Comparison of ENCODE assay signal across 8 mouse cellular contexts in the genomic region with DNA sequence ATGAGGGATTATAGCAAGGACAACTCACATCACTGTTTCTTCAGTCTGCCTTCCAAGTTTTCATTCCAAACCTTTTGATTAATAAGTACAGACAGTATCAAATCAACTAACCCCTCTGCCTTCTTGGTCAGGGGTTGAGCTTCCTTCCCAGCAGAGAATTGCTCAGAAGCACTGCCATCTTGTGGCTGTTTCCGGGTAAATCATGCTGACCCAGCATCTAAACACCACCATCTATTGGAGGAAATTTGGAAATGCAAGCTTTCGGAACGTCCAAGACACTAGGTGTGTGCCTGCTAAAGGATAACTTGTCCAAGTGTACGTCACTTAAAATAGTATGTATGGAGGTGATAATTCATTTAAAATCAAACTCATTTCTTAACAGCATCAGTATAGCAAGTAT.
A peak's percentile ranks its signal among the peaks of the same experiment; 100 is the strongest.
DNase-seq lines count a peak whose midpoint lies in the region; ATAC-seq lines count a peak whose summit lies in the region.

No protein-coding gene starts in this region.

- no peaks in the 10 kb centered on the region for H3K27me3 ChIP-seq in heart, embryonic 11.5 days (ENCODE audit: control insufficient read depth, insufficient read depth, low read length)
- H3K27me3 ChIP-seq in hindbrain, embryonic 16.5 days (replicated peaks; ENCODE audit: control insufficient read depth, insufficient read depth, low read length): no peaks in the 10 kb centered on the region
- no peaks in the 10 kb centered on the region for H3K27me3 ChIP-seq in midbrain, embryonic 13.5 days
- H3K27me3 ChIP-seq in splenic B cell, adult 2 months (ENCODE audit: control insufficient read depth, insufficient read depth, low read length, poor library complexity, severe bottlenecking): no peaks in the 10 kb centered on the region

- WGBS in heart, embryonic 11.5 days (ENCODE audit: insufficient replicate concordance): 25% methylated on average over 4 of the region's 4 CpGs
- 18% methylated on average over 4 of the region's 4 CpGs for WGBS in hindbrain, embryonic 16.5 days
- 23% methylated on average over 4 of the region's 4 CpGs for WGBS in midbrain, embryonic 13.5 days

- no peak overlapping the region for H3K27ac ChIP-seq in heart, embryonic 11.5 days (ENCODE audit: low read depth, low read length)
- H3K27ac ChIP-seq in hindbrain, embryonic 16.5 days (ENCODE audit: low read depth, low read length): no peak overlapping the region
- H3K27ac ChIP-seq in midbrain, embryonic 13.5 days: no peak overlapping the region

- peak; percentile 57 to 73 for DNase-seq in heart, postnatal 10 days
- peak; percentile 84 for DNase-seq in brain, adult 2 months (ENCODE audit: low read depth, low spot score)
- DNase-seq in fibroblast of lung, adult 2 months (ENCODE audit: low read depth): peak; percentile 29
- peak; percentile 41 for DNase-seq in left cerebral cortex, adult 11 months (ENCODE audit: low spot score)
- DNase-seq in splenic B cell, adult 2 months (ENCODE audit: low read depth, low spot score): peak; percentile 35

- H3K9ac ChIP-seq in heart, embryonic 11.5 days (ENCODE audit: low read depth, low read length): no peak overlapping the region
- no peak overlapping the region for H3K9ac ChIP-seq in hindbrain, embryonic 16.5 days (ENCODE audit: low read depth, low read length)
- no peak overlapping the region for H3K9ac ChIP-seq in midbrain, embryonic 13.5 days (replicated peaks)

- no peaks in the 10 kb centered on the region for H3K9me3 ChIP-seq in heart, embryonic 11.5 days (replicated peaks; ENCODE audit: control insufficient read depth, low read length)
- no peaks in the 10 kb centered on the region for H3K9me3 ChIP-seq in hindbrain, embryonic 16.5 days (ENCODE audit: control insufficient read depth, low read length)
- H3K9me3 ChIP-seq in midbrain, embryonic 13.5 days: no peaks in the 10 kb centered on the region

- ATAC-seq in heart, embryonic 11.5 days (replicated peaks; ENCODE audit: insufficient number of reproducible peaks, low FRiP score, low TSS enrichment): no peak
- ATAC-seq in hindbrain, embryonic 16.5 days: peak; percentile 74; the same call in 1 of the 2 replicates
- ATAC-seq in midbrain, embryonic 13.5 days: peak; percentile 56

- H3K4me3 ChIP-seq in heart, embryonic 11.5 days (ENCODE audit: low read depth, low read length): no peak overlapping the region
- H3K4me3 ChIP-seq in hindbrain, embryonic 16.5 days (ENCODE audit: low read length): no peak overlapping the region
- H3K4me3 ChIP-seq in midbrain, embryonic 13.5 days (replicated peaks): no peak overlapping the region

- intact Hi-C loops in heart, postnatal 10 days (cut with DNase I): loop anchor here (2.0 kb wide), 2 partner anchors 614 to 764 kb away; no protein-coding TSS in a partner anchor

- H3K4me2 ChIP-seq in heart, embryonic 11.5 days: no peak overlapping the region
- H3K4me2 ChIP-seq in hindbrain, embryonic 16.5 days (ENCODE audit: low read length): no peak overlapping the region
- H3K4me2 ChIP-seq in midbrain, embryonic 13.5 days (replicated peaks): no peak overlapping the region

- H3K36me3 ChIP-seq in heart, embryonic 11.5 days (ENCODE audit: control insufficient read depth, insufficient read depth, low read length): no peaks in the 10 kb centered on the region
- H3K36me3 ChIP-seq in hindbrain, embryonic 16.5 days (ENCODE audit: control insufficient read depth, insufficient read depth, low read length): no peaks in the 10 kb centered on the region
- H3K36me3 ChIP-seq in midbrain, embryonic 13.5 days: no peaks in the 10 kb centered on the region
- H3K36me3 ChIP-seq in splenic B cell, adult 2 months (ENCODE audit: control insufficient read depth, insufficient read depth, low read length, poor library complexity, severe bottlenecking): no peaks in the 10 kb centered on the region

- H3K4me1 ChIP-seq in heart, embryonic 11.5 days (ENCODE audit: control insufficient read depth, insufficient read depth, low read length): no peaks in the 10 kb centered on the region; the same call in 1 of the 2 replicates
- no peaks in the 10 kb centered on the region for H3K4me1 ChIP-seq in hindbrain, embryonic 16.5 days (ENCODE audit: control insufficient read depth, insufficient read depth, low read depth, low read length)
- peaks cover 5% of the 10 kb centered on the region; the same call in 1 of the 2 replicates for H3K4me1 ChIP-seq in midbrain, embryonic 13.5 days (replicated peaks)

Comparison
In these comparisons a context has a peak if more than half of its experiments do, and no peak if none do; other contexts are left out.
1. DNase-seq: peak in every context shown above with its lines; median percentile 84 in brain, adult 2 months; 65 in heart, postnatal 10 days; 41 in left cerebral cortex, adult 11 months; 35 in splenic B cell, adult 2 months; 29 in fibroblast of lung, adult 2 months.